10 mouse cellular contexts compared by ENCODE assay signal in the genomic region with DNA sequence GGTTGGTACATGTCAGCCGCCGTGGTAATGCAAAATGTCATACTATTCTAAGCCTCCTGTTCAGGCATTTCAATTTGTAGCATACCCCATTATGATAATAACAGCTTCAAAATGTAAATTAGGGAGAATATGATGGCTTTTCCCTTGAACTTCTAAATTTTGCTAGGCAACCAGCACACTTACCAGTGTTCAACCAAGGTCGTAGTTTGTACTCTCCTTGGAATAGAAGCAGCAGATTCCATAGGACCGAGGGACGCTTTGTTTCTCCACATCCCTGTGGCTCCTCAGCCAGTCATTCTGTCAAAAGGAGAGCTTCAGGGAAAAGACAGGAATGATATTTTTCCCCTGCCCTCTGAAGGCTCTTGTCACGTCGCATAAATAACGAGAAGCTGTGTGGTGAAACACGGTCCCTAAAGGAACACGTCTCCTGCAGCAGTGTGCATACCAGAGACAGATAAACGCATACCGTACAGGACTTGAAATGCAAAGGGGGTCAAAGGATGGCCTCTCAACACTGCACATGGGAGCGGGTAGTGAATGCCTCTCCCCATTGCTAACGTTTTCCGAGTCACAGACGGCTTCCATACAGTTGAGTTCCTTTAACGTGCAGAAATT.
DNase-seq lines count a peak whose midpoint lies in the region; ATAC-seq lines count a peak whose summit lies in the region.
"Had no signal": no experiment of that assay in that cellular context is flagged by ENCODE, and none has a peak within 500 bp of the region (broad histone marks: within the 10 kb centered on the region; RNA-seq: fewer than 3 reads in every experiment).

No protein-coding gene starts in this region.

- H3K27me3 ChIP-seq in heart, embryonic 15.5 days = no peaks in the 10 kb centered on the region
- H3K27me3 ChIP-seq in embryonic facial prominence, embryonic 12.5 days = no peaks in the 10 kb centered on the region
- no peaks in the 10 kb centered on the region for H3K27me3 ChIP-seq in forebrain, embryonic 16.5 days (replicated peaks; ENCODE audit: control insufficient read depth, insufficient read depth, low read length)
- no peaks in the 10 kb centered on the region for H3K27me3 ChIP-seq in midbrain, embryonic 15.5 days (replicated peaks)

- intact Hi-C loops in heart, postnatal 36 days (cut with DNase I) = no loop called here

- peak overlapping the region; percentile 29 for H3K4me3 ChIP-seq in heart, embryonic 15.5 days
- no peak overlapping the region for H3K4me3 ChIP-seq in embryonic facial prominence, embryonic 12.5 days
- H3K4me3 ChIP-seq in forebrain, embryonic 16.5 days (replicated peaks; ENCODE audit: low read length) = no peak overlapping the region
- H3K4me3 ChIP-seq in midbrain, embryonic 15.5 days = no peak overlapping the region

- 36% methylated on average over 17 of the region's 17 CpGs for WGBS in heart, embryonic 15.5 days
- WGBS in embryonic facial prominence, embryonic 12.5 days = 55% methylated on average over 17 of the region's 17 CpGs
- WGBS in forebrain, embryonic 16.5 days = 60% methylated on average over 17 of the region's 17 CpGs
- WGBS in midbrain, embryonic 15.5 days = 34% methylated on average over 17 of the region's 17 CpGs

- no peaks in the 10 kb centered on the region for H3K9me3 ChIP-seq in heart, embryonic 15.5 days (replicated peaks)
- no peaks in the 10 kb centered on the region for H3K9me3 ChIP-seq in embryonic facial prominence, embryonic 12.5 days
- H3K9me3 ChIP-seq in forebrain, embryonic 16.5 days (ENCODE audit: control insufficient read depth, low read length) = no peaks in the 10 kb centered on the region
- H3K9me3 ChIP-seq in midbrain, embryonic 15.5 days = no peaks in the 10 kb centered on the region

- H3K36me3 ChIP-seq in heart, embryonic 15.5 days = no peaks in the 10 kb centered on the region
- H3K36me3 ChIP-seq in embryonic facial prominence, embryonic 12.5 days = no peaks in the 10 kb centered on the region
- H3K36me3 ChIP-seq in forebrain, embryonic 16.5 days (ENCODE audit: control insufficient read depth, insufficient read depth) = peaks cover 7% of the 10 kb centered on the region
- H3K36me3 ChIP-seq in midbrain, embryonic 15.5 days (replicated peaks) = peaks cover 13% of the 10 kb centered on the region; the same call in 1 of the 2 replicates

- no peak for DNase-seq in heart, postnatal 36 days
- DNase-seq in yolk sac, embryonic 10.5 days (ENCODE audit: low spot score) = no peak
- DNase-seq in urinary bladder, postnatal 4 days (ENCODE audit: low spot score in 2 of 2) = no peak
- DNase-seq: adrenal gland, postnatal 10 days; left cerebral cortex, postnatal 4 days; lung, adult 2 months had no signal

- no peak overlapping the region; the same call in 1 of the 2 replicates for H3K9ac ChIP-seq in heart, embryonic 15.5 days
- H3K9ac ChIP-seq in embryonic facial prominence, embryonic 12.5 days = no peak overlapping the region
- H3K9ac ChIP-seq in forebrain, embryonic 16.5 days (replicated peaks; ENCODE audit: low read depth, low read length) = no peak overlapping the region; the same call in 1 of the 2 replicates
- 0 out of 2 replicates have a peak overlapping the region, but pooled peaks have one; percentile 22 for H3K9ac ChIP-seq in midbrain, embryonic 15.5 days

- peaks cover 2% of the 10 kb centered on the region; the same call in 1 of the 2 replicates for H3K4me1 ChIP-seq in heart, embryonic 15.5 days (replicated peaks)
- H3K4me1 ChIP-seq in embryonic facial prominence, embryonic 12.5 days = peaks cover 10% of the 10 kb centered on the region
- H3K4me1 ChIP-seq in forebrain, embryonic 16.5 days (replicated peaks; ENCODE audit: control insufficient read depth, insufficient read depth, low read length) = peaks cover 19% of the 10 kb centered on the region
- H3K4me1 ChIP-seq in midbrain, embryonic 15.5 days = peaks cover 44% of the 10 kb centered on the region

- H3K27ac ChIP-seq in heart, embryonic 15.5 days = no peak overlapping the region
- H3K27ac ChIP-seq in embryonic facial prominence, embryonic 12.5 days = no peak overlapping the region
- peak overlapping the region; percentile 84 for H3K27ac ChIP-seq in forebrain, embryonic 16.5 days (ENCODE audit: low read length)
- peak overlapping the region; percentile 79 for H3K27ac ChIP-seq in midbrain, embryonic 15.5 days

- ATAC-seq in heart, embryonic 15.5 days (replicated peaks; ENCODE audit: insufficient number of reproducible peaks, insufficient read depth, low FRiP score, low read depth) = no peak
- ATAC-seq in embryonic facial prominence, embryonic 12.5 days (ENCODE audit: insufficient number of reproducible peaks, insufficient read depth, low FRiP score, low TSS enrichment) = no peak
- ATAC-seq in forebrain, embryonic 16.5 days = peak; percentile 72
- peak; percentile 78 for ATAC-seq in midbrain, embryonic 15.5 days (replicated peaks)

- peak overlapping the region; percentile 52 for H3K4me2 ChIP-seq in heart, embryonic 15.5 days
- H3K4me2 ChIP-seq in embryonic facial prominence, embryonic 12.5 days (replicated peaks) = peak overlapping the region; percentile 19
- H3K4me2 ChIP-seq in forebrain, embryonic 16.5 days (ENCODE audit: low read length) = peak overlapping the region; percentile 26
- H3K4me2 ChIP-seq in midbrain, embryonic 15.5 days = peak overlapping the region; percentile 31

Comparison
In these comparisons a context has a peak if more than half of its experiments do, and no peak if none do; other contexts are left out.
1. ATAC-seq: peak in forebrain, embryonic 16.5 days (single experiment) and midbrain, embryonic 15.5 days (single experiment); none in heart, embryonic 15.5 days (single experiment) and embryonic facial prominence, embryonic 12.5 days (single experiment).
2. H3K27ac ChIP-seq: peak in forebrain, embryonic 16.5 days (single experiment) and midbrain, embryonic 15.5 days (single experiment); none in heart, embryonic 15.5 days (single experiment) and embryonic facial prominence, embryonic 12.5 days (single experiment).
3. Peak in every context shown above with its lines, with median percentiles within 50 percentile points of each other: H3K4me2 ChIP-seq.